Comparison of ENCODE assay signal across 37 mouse cellular contexts in the genomic region with DNA sequence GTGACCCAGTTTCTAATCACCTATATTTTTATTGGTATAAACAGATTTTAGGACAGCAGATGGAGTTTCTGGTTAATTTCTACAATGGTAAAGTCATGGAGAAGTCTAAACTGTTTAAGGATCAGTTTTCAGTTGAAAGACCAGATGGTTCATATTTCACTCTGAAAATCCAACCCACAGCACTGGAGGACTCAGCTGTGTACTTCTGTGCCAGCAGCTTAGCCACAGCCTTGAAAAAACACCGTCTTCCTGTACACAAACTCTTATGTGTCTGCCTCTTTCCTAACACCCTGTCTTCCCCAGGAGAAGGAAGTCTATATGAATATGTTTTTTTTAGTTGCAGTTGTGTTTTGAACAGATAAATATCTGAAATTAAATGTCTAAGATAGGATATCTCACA. TPM values are rescaled to one million over a fixed set of nuclear protein-coding genes. Genes with fewer than 3 reads are reported as not detected.
DNase-seq lines count a peak whose midpoint lies in the region; ATAC-seq and TF ChIP-seq lines count a peak whose summit lies in the region.
"Had no signal": no experiment of that assay in that cellular context is flagged by ENCODE, and none has a peak within 500 bp of the region (broad histone marks: within the 10 kb centered on the region; RNA-seq: fewer than 3 reads in every experiment).

No protein-coding gene starts in this region.

- intact Hi-C loops in left cerebral cortex, adult 2 months (cut with DNase I) = no loop called here
- intact Hi-C loops in left cerebral cortex, postnatal 10 days (cut with DNase I) = no loop called here

- peak; percentile 77 to 78 for ATAC-seq in hematopoietic stem cell, adult 5-6 weeks (replicated peaks in 1 of 2; ENCODE audit: insufficient read depth in 1 of 2, low FRiP score in 2 of 2, low TSS enrichment in 1 of 2, low read depth in 1 of 2, poor library complexity in 2 of 2, severe bottlenecking in 2 of 2)
- ATAC-seq in CD4-positive, CD25-positive, alpha-beta regulatory T cell, adult 4 months = no peak
- ATAC-seq: forebrain, embryonic 16.5 days; intestine, postnatal 0 days; lung, postnatal 0 days had no signal

- no peak for DNase-seq in left cerebral cortex, adult 2 months (ENCODE audit: extremely low spot score in 1 of 2, low spot score in 2 of 2)
- no peak for DNase-seq in left cerebral cortex, postnatal 10 days (ENCODE audit: extremely low spot score in 1 of 2, low spot score in 2 of 2)
- DNase-seq in 3T3-L1 (ENCODE audit: low read depth, low spot score) (peak; percentile 83), 416B (ENCODE audit: low read depth) (peak; percentile 94)
- no peak for DNase-seq in retina, postnatal 1 day
- no peak for DNase-seq in embryo, embryonic 10.5 days (ENCODE audit: low spot score)
- DNase-seq: adrenal gland, postnatal 14 days; cerebellum, adult 2 months; cerebellum, postnatal 14 days; gastrocnemius, postnatal 14 days; heart, adult 11 months; heart, postnatal 36 days; kidney, adult 9 months; kidney, postnatal 14 days; midbrain, embryonic 14.5 days had no signal

- no peak overlapping the region for H3K4me3 ChIP-seq in left cerebral cortex, adult 2 months
- H3K4me3 ChIP-seq: embryonic facial prominence, embryonic 12.5 days; hindbrain, embryonic 13.5 days; limb, embryonic 12.5 days had no signal

- peak overlapping the region; percentile 55; the same call in 1 of the 2 replicates for H3K27ac ChIP-seq in left cerebral cortex, adult 2 months
- H3K27ac ChIP-seq: embryonic facial prominence, embryonic 12.5 days; hindbrain, embryonic 13.5 days; limb, embryonic 12.5 days; macrophage had no signal

- TF ChIP-seq CTCF in left cerebral cortex, adult 2 months (IDR thresholded peaks at IDR 0.05) = no peak

RNA-seq across cellular contexts. Expression of a gene that starts 13.3 kb away (rescaled TPM):
- total RNA-seq in left cerebral cortex, adult 2 months (2021) = not detected
- not detected for total RNA-seq in left cerebral cortex, postnatal 10 days (2021)
- total RNA-seq in hematopoietic stem cell, adult 5-6 weeks (2017) = not detected in 2 replicates
- polyA plus RNA-seq in CD4-positive, CD25-positive, alpha-beta regulatory T cell, adult 4 months (2017; shearing (Covaris generic)) = not detected
- total RNA-seq: adrenal gland, postnatal 14 days; gastrocnemius, postnatal 14 days; heart, postnatal 36 days; layer of hippocampus, adult 18-20 months; layer of hippocampus, postnatal 14 days; left cerebral cortex, postnatal 14 days; monocyte, adult 5-6 weeks; neutrophil, adult 5-6 weeks had no signal
- polyA plus RNA-seq: cerebellum, adult 2 months; embryonic facial prominence, embryonic 12.5 days; forebrain, embryonic 11.5 days; forebrain, embryonic 16.5 days; heart, embryonic 11.5 days; heart, embryonic 16.5 days; hindbrain, embryonic 13.5 days; limb, embryonic 12.5 days; liver, embryonic 11.5 days; lung, postnatal 0 days; macrophage; midbrain, embryonic 14.5 days; neural tube, embryonic 11.5 days had no signal

RNA-seq across cellular contexts. Expression of a gene that starts 49.3 kb away (rescaled TPM):
- total RNA-seq in left cerebral cortex, adult 2 months (2021) = not detected
- not detected for total RNA-seq in left cerebral cortex, postnatal 10 days (2021)
- not detected in 2 replicates for total RNA-seq in hematopoietic stem cell, adult 5-6 weeks (2017)
- polyA plus RNA-seq in CD4-positive, CD25-positive, alpha-beta regulatory T cell, adult 4 months (2017; shearing (Covaris generic)) = not detected
- total RNA-seq: adrenal gland, postnatal 14 days; gastrocnemius, postnatal 14 days; heart, postnatal 36 days; layer of hippocampus, adult 18-20 months; layer of hippocampus, postnatal 14 days; left cerebral cortex, postnatal 14 days; monocyte, adult 5-6 weeks; neutrophil, adult 5-6 weeks had no signal
- polyA plus RNA-seq: cerebellum, adult 2 months; embryonic facial prominence, embryonic 12.5 days; forebrain, embryonic 11.5 days; forebrain, embryonic 16.5 days; heart, embryonic 16.5 days; hindbrain, embryonic 13.5 days; limb, embryonic 12.5 days; liver, embryonic 11.5 days; liver, embryonic 16.5 days; lung, postnatal 0 days; macrophage; midbrain, embryonic 14.5 days; neural tube, embryonic 11.5 days; testis, adult 2 months; urinary bladder, adult 2 months had no signal

Comparison
In these comparisons a context has a peak if more than half of its experiments do, and no peak if none do; other contexts are left out.
1. DNase-seq: peak in 3T3-L1 (single experiment) and 416B (single experiment); none in left cerebral cortex, adult 2 months (0 of 2), left cerebral cortex, postnatal 10 days (0 of 2), retina, postnatal 1 day (single experiment) and embryo, embryonic 10.5 days (single experiment).